Mouse (Mus musculus) heart, adult 8-10 months (tissue): Measurements from ENCODE around the gene Ncoa6. TPM values are rescaled to one million over a fixed set of nuclear protein-coding genes. Genes with fewer than 3 reads are reported as not detected.
A peak's percentile ranks its signal among the peaks of the same experiment; 100 is the strongest.
"Not testable (repeated sequence)": the region's sequence is repeated elsewhere in the genome, so short reads cannot be mapped to it uniquely, and the experiment has no call there.

Source experiments
- DNase-seq: peaks from one replicate; pipeline ENCODE4 v3.0.0; 2022; ENCODE audit warnings: low spot score
- total RNA-seq, 4 experiments: library from RNA; stranded (reverse); gene quantifications; 2 replicates each; pipeline ENCODE4 v1.2.4; 2022

The Ncoa6 gene
- total RNA-seq: 10 to 100 TPM; 19.3 to 25.9 (median 20.9) TPM

DNA sequence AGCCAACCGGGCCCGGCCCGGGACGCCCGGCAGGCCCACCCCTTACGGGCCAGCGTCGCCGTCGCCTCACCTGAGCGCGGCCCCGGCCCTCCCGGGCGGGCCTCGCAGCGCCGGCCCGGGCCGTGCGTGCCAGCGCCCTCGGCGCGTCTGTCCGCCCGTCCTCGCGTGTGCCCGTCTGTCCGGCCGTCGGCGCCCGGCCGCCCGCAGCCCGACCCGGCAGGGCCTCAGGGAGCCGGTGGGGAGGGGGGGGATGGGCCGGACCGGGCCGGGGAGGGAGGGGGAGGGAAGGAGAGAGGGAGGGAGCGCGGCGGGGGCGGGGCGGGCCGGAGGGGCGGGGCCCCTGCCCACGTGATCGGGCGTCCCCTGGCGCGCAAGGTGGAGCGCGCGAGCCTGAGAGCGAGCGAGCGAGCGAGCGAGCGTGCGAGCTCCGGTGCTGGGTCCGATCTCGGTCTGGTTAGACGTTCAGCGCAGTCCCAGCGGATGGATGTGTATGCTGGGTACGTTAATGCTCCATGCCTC, at the start of gene Ncoa6:
Gene Ncoa6, minus strand, starts transcription at position 325 of the 519 bp plus-strand sequence.
- peak; percentile 11 for DNase-seq

DNA sequence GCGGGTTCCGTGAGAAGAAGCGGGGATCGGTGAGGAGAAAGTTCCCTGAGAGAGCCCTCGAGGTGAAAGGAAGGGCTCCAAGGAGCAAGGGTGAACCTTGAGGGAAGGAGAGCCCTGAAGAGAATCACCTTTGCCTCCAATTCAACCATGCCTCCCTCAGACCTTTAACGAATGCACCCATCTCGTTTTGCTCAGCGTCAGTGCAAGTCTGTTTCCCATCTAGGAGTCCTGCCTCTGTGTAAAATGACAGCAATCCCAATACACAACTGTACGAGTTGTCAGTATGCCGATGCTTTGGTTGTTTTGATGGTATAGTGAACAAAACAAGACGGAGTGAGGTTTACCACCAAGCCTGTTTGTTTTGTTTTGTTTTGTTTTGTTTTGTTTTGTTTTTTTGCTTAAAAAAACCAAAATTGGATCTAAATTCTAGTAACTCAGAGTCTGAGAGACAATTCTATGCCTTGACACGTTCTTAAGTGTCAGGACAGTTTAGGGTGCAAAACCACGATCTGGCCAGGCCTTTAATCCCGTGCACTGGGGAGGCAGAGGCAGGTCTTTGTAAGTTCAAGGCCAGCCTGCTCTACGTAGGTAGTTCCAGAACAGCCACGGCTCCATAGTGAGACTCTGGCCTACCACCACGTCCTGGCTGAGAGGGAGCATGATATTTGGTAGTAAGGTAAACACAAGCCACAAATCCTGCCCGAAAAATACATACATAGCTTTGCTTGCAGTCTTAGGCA, 45.0 kb upstream of the Ncoa6 start:
- DNase-seq: no peak

DNA sequence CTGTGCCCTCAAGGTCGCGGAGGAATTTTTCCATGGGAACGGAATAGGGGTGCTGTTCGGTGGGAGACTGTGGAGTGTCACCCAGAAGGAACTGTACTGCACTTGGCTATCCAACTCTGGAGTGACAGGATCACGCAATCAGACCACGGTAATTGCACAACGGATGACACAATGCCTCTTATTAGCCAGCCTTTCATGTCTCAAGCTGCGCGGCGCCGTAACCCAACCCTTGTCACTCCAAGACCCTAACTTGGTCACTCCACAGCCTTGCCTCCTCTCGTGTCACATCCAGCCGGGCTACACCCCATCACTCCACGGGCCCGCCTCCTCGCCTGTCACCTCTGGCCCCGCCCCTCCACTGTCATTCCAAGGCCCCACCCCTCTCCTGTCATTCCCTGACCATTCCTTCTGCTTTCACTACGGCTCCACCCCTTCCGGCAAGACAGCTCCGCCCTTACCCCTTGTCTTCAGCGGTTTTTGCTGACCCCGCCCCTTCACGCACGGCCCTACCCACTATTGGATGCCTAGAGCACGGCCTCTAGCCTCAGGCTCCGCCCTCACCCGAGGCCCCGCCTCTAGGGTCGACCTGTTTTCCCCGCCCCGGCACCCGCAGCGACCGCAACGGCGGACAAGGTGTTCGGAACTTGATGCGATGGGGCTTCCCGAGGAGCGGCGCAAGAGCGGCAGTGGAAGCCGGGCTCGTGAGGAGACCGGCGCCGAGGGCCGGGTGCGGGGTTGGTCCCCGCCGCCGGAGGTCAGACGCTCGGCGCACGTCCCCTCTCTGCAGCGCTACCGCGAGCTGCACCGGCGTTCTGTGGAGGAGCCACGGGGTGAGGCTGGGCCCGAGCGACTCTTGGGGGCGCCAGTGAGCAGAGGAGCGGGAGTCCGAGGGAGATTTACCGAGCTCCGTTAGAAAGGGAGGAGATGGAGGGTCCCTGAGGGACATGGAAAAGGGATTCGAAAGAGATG, 44.0 kb upstream of the Ncoa6 start, which contains the start of the genes Acss2 and Ggt7:
Gene Acss2, plus strand, starts transcription at position 494 of the 969 bp plus-strand sequence.
Gene Ggt7, minus strand, starts transcription at position 783 of the 969 bp plus-strand sequence.
- peak; percentile 99 for DNase-seq

DNA sequence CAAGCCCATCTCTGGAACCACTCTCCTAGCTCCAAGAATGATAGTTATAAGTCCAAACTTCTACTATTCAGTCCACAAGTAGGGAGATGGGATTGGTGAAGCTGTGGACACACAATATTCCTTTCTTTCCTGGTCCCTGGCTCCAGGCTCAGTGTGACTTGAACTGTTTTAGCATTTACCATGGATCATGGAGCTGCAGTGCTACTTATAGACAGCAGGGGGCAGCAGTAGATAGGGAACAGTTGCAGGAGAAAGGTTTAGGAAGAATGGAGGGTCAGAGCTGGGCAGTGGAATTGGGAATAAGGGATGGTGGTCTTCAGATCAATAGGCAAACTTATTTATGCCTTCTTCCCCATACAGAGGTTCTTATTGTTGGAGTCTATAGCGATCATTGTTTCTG, 42.2 kb upstream of the Ncoa6 start:
- peak; percentile 77 for DNase-seq

DNA sequence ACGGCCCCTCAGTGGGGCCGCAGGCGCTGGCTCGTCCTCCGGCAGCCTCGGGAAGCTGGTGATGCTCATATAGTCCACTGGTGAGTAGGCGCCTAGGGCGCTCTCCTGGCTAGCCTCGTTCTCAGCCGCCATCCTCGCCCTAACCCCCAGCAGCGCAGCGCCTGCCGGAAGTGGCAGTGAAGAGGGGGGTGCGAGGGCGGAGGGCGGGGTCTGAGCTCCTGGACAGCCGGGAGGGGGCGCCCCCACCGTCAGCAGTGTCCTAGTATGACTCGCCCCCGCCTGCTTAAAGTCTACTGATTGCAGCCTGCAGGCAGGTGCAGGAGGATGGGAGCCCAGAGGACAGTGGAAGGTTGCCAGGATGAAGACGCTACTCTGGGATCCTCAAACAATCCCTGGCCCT, 41.0 kb upstream of the Ncoa6 start:
- peak; percentile 42 for DNase-seq

DNA sequence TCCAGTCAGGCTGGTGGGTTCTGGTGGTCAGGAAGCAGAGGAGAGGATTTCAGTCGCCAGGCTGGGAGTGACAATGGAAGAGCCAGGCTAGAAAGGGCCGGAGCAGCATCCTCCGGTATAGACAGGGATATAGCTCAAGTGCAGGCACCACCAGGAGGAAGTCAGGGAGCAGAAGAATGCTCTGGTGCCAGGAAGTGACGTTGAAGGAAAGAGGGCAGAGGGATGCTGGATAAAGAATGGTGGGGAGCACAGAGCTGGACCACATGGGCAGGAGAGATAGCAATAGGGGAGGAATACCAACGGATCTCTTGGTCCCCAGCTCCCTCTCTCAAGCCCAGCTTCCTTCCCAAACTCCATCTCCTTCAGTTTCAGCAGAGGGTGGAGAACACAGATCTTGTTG, 39.8 kb upstream of the Ncoa6 start:
- DNase-seq: no peak

DNA sequence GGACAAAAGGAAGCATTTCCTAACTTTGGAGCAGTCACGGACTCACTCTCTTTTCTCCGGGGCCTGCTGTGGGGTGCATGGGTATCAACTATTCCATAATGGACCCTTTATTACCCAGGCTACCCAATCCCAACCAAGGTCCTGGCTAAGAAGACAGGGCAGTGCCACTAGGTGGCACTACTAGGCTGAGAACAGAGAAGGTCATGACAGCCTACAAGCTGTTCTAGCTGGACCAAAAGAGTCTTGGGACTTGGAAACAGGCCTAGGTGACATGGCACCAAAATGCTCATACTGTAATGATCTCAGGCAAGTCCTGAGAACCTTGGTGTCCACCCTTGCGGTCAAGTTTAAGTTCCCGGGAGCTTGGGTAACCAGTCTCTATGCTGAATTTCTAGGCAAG, 38.8 kb upstream of the Ncoa6 start:
- peak; percentile 24 for DNase-seq

DNA sequence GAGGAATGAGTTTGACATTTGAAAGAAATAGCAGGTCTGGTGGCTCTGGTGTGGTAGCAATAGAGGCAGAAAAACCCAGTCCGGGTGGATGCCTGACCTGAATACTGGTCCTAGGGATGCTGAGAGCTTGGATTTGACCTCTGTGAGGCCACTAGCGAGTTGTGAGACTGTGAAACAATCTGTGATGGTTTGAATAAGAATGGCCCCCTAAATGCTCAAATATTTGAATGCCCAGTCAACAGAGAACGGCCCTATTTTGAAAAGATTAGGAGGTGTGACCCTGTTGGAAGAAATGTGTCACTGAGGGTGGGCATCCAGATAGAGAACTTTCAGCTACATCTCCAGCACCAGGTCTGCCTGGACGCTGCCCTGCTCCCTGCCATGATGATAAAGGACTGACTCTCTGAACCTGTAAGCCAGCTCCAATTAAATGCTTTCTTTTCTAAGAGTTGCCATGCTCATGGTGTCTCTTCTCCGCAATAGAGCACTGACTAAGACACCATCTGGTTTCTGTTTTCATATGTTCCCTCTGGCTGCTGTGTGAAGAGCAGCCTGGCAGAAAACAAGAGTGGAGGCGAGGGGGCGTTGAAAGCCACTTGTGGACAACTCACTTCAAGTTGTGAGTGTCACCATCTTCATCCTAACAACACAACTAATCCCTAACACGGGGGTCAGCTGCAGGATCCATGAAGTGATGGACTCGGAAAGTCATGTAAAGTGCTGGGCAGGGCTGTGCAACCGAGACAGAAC, 34.2 kb upstream of the Ncoa6 start:
- DNase-seq: no peak

DNA sequence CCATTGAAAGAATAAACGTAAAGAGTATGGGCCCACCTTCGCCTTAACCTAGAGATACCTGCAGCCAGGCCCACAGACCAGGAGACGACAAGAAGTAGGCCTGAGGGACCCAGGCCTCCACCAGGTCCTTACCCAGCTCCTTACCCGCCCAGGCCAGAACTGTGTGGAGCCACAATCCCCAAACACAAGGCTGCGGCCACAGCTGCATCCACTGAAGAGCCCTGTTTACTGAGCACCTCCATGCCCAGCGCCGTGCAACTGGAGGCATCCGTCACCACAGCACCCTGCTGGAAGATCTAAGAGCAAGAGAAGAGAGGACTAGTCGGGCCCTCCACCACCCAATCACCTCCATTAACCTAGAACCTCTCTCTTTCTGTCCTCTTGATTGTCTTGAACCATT, 32.1 kb upstream of the Ncoa6 start:
- no peak for DNase-seq

DNA sequence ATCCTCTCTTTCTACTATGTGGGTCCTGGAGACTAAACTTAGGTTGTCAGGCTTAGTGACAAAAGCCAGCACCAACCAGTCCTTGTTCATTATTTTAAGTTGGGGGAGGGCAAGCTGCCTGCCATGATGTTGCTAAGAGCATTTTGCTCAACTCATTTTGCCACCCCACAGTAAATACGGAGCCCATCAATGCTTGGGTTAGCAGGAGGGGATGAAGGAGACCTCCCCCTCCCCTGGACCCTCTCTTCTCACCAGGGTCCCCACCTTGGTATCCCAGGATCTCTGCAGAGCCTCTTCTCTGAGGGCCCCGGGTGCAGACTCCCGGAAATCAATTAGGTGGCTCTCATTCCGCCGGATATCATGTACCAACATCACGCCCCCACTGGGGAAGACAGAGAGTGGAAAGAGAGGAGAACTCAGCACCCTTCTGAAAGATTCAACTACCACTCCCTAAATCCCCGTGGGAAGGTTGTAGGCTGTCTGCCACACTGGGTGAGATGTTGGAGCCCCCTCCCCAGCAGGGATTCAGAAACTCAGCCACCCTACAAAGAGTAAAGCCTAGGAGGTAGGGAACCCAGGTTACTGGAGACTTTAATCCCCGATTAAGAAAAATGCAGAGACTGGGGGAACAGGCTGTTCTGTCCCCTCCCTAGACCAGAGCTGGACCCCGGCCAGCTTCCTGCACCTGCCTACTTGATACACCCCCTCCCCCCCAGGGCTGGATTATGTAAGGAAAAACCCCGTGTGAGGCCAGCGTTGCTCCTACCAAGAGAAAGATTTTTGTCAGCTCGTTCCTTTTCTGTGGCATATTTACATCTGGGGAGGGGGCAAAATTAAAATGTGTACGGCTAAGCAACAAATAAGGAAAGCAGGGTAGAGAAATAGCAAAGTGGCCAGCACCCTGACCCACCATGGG, 31.0 kb upstream of the Ncoa6 start:
- no peak for DNase-seq

DNA sequence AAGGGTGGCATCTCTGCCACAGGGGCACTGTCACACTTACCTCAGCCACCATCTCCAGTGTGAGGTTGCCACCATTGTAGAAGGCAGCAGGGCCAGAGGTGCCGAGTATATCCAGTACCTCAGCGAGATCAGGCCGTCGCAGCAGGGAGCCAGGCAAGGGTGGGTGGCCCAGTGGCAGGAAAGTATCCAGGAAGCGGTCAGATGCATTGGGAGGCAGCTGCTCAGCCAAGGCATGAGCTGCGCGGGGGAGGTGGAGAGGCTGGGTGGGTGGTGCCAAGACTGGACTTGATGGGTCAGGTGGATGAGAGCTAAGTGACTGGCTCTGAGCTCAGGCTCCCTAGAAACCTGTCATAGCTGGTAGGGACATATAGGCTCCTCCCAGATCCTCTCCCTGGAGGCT, 28.9 kb upstream of the Ncoa6 start:
- no peak for DNase-seq

DNA sequence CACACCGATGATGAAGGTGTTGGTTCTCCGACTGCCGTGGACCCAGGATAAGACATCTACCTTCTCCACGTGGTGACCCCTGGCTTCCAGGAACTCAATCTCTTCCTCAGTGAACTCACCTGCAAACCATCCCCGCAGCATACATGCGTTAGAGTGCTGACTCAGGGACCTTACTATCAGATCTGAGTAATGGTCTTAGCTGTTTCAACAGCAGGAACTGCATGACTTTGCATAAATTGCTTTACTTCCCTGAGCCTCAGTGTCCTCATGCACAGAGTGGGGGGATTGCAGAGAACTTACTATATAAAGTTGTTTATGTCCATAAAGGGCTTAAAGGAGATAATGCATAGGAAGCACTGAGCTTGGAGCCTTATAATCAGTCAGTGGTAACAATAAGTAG, 17.3 kb upstream of the Ncoa6 start:
- DNase-seq: no peak

DNA sequence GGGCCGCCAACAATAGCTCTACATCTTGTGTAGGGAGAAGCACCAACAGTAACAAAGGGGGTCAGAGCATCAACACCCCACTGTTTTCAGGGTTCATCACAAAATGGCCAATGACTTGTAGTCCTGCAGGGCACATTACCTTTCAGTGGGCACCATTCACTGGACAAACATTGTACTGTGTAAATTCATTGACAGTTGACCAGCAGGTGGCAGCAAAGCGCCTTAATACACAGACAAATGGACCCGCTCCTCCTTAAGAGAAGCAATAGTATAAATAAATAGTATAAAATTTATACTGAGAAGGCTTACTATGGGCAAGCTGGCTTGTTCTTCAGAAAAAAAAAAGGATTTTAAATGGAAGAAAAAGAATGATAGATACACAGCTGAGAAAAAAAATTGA, 8.3 kb upstream of the Ncoa6 start:
- peak; percentile 36 for DNase-seq

DNA sequence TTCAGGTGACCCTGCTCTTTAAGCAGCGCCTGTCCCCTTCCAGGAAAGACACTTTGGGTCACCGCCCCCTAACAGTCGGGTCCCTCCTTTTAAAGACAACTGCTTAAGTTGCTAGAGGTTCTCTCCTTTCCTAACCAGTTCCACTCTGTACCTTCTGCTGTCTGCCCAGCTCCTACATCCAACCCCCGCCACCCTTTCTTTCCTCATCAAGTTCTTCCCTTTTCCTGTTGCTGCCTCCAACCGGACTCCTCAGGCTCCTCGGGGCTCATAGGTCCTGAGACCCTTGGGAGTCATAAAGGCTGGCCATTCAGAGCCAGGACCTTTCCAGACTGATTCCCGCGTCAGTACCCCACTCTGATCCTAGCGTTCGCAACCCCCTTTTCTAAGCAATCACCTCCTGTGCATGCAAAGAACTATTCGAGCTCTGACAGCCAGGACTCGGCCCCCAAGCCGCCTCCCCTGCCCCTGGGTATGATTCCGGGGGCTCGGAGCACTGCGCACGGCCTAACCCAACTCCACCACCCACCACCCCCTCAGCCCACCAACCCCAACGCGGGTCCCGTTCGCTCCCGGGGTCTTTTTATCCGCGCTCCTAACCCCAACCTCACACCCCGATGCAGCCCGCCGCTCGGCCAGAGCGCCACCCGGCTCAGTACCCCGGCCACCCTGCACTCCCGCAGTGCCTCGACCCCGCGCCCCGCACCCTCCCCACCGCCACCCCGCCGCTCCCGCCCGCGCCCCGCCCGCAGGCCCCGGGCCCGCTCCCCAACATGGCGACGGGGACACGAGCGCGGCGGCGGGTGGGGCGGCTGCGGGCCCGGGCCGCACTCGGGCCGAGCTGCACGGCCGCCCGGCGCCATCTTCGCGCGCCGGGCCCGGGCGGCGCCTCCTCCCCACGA, 774 bp downstream of the Ncoa6 start:
- peak; percentile 50 for DNase-seq

DNA sequence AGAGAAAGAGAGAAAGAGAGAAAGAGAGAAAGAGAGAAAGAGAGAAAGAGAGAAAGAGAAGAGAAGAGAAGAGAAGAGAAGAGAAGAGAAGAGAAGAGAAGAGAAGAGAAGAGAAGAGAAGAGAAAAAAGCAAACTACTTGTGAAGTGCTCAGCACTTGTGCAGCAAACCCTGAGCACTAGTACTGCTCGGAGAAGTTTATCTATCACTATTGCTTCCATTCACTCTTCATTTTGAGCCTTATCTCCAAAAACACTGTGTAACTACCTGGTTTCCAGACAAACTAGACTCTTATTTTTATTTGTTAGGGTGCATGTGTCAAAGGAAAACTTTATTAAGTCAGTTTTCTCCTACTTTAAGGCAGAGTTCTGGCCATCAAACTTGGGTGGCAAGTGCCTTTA, 6.8 kb downstream of the Ncoa6 start:
- no peak for DNase-seq

DNA sequence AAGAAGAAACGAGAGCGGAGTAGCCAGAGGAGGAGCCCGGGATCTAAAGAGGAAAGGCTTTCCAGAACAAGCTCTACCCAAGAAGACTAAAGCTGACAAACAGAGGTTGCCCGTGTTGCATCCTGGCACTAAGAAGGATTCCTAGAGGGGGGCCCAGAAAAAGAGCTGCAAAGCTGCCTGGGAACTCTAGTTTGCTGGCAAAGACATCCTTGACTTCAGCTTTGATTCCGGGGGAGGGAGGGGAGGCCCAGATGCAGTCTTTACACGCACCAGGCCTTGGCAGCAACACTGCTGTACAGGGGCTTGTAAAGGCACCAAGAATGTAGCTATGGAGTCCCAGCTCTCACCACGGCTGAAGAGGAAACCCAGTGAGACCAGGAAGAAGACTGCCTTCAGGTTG, 20.1 kb downstream of the Ncoa6 start:
- DNase-seq: no peak

DNA sequence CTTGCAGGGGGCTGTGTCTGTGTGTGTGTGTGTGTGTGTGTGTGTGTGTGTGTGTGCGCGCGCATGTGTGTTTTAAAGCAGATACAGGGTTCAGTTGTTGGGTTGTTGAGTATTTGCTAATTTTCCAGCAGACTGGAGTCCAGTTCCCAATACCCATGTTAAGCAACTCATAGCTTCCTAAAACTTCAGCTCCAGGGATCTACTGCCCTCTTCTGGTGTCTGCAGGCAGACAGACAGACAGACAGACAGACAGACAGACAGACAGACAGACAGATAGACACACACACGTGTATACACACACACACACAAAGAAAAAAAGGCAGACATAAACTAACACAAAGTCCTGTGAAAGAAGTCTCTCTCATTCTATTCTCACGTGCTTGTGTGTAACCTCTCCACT, 22.4 kb downstream of the Ncoa6 start:
- no peak for DNase-seq

DNA sequence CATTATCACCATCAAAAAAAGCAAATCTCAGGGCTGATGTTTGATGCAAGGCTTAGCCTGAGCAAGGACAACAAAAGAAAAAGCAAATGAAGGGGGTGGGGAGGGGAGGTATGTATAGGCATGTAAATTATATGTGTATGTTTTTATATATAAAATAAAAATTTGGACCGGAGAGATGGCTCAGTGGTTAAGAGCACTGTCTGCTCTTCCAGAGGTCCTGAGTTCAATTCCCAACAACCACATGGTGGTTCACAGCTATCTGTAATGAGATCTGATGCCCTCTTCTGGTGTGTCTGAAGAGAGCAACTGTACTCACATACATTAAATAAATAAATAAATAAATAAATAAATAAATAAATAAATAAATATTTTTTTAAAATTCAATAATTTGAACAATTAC, 25.8 kb downstream of the Ncoa6 start:
- DNase-seq: not testable (repeated sequence)

DNA sequence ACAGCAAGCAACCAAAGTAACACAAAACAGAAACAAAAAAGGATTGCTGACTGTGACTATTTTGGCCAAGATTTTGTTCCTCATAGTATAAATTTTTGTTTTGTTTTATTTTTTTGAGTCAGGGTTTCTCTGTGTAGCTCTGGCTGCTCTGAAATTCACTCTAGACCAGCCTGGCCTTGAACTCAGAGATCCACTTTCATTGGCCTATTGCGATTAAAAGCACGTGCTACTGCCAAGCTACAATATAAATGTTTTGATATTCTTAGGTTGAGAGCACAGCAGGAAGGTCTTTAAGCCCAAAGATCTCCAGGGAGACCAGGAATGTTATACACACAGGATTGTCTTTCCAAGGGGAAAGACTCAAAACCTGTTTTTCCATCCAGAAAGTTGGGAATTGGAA, 30.2 kb downstream of the Ncoa6 start:
- DNase-seq: no peak

DNA sequence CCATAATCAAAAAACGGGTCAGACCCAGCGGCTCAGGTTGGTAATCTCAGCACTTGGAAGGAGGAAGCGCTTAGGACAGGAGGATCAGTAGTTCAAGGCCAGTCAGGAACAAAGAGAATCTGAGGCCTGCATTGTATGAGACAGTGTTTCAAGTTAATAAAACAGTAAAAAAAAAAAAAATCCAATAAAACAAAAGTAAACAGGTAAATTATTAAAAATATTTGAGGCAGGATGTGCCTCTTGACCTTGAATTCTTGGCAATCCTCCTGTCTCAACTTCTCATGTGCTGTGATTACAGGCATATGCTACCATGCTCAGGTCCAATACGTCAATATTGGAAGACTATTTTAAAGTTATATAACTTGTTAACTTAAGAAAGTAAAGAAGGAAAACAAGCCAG, 30.8 kb downstream of the Ncoa6 start:
- DNase-seq: no peak
